Mouse (Mus musculus): ENCODE measurements around the gene Khnyn.

Gene Khnyn

DNA sequence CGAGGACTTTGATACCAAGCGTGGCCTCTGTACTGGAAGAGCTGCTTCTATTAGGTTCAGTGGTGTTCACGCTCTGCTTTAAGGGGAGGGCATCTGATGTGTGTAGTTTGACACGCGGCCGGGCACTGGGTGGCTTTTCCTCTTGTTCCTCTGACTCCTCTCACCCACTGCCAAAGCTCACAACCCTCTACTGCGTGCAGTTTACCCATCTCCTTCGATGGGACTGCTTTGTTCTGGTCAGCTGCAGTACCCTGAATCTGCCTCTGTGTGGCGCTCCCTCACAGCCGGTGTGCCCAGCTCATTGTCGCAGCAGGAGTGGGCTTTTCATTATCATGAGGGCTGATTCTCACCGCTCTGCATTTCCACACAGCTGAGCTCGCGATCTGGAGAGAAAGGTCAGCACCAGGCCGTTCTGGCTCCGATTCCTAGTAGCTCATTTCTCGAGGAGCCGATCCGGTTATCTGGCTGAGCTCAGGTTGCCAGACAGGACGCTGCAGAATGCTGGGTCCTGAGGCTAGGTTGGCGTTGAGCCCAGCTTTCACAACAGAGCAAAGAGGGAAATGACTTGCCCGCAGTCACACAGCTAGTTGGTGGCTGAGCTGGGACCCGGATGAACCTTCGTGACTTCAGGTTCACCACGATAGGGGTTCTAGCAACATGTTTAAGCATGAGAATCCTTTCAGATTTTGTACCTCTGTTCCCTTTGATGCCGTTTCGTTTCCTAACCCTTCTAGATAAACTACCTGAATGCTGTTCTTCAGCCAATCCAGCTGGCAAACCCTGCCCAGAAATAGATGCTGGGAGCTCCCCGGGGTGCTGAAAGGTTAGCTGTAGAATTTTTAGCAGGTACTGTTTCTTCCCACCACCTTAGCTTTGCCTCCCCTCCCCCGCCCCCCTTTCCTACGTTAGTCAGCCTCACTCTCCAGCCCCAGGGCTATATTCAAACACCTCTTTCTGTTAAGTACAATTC lies 10.7 kb upstream of the Khnyn start:
- peak; percentile 95 to 96 for DNase-seq

DNA sequence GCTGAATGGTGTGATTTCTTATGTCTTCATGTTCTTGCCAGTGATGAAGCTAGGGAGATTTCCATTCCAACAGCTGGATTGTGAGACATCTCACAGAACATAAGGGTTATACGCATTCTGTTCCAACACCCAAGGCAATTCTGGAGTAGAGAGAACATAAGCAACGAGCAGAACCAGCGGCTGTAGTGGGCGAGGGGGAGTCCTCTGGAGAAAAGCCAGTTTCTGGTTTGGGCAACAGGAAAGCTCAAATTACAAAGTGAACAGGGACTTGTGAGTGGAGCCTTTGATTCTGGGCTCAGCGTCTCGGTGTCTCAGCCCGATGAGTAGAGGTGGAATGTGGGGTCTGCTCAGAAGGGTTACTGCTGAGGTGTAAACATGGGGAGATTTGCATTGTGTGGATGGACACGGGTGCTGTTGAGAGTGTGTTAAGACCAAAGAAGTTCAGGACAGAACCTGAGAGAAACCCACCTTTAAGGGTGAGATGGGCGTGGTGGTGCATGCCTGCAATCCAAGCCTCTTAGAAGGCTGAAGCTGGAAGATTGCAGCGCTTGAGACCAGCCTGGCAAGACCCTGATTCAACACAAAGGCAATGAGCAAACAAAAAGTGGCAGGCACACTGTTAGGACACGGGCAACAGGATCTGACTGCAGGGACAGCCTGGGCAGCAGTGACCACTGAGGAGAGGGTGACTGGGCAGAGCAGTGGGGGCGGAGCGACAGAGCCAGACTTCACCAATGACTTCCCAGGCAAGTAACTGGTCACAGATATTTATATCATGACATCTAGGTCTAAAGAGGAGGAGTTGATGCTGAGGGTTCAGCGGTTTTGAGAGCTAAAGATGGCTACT lies 7.1 kb upstream of the Khnyn start:
- DNase-seq, result peak; percentile 67 to 75

DNA sequence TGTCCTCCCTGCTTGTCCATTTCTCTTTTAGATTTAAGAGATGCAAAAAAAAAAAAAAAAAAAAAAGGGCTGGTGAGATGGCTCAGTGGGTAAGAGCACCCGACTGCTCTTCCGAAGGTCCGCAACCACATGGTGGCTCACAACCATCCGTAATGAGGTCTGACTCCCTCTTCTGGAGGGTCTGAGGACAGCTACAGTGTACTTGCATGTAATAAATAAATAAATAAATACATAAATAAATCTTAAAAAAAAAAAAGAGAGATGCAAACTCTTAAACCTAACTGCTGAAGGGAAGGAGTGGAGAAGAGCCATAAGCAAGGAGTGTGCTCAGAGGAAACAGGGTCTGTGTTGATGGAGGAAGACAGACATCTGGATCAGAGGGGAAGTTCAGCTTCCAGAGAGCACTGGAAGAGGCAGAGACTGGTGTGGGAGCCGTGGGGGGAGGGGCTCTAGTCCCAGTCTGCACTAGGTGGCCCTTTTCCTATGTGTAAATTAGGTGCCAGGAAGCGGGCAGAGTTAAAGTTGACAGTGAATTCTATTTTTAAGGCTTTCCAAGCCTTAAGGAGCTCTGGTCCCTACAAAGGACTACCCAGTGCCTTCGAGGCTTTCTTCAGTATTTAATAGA lies 6.3 kb upstream of the Khnyn start:
- DNase-seq, result peak in 1 of 2 experiments; percentile 64

DNA sequence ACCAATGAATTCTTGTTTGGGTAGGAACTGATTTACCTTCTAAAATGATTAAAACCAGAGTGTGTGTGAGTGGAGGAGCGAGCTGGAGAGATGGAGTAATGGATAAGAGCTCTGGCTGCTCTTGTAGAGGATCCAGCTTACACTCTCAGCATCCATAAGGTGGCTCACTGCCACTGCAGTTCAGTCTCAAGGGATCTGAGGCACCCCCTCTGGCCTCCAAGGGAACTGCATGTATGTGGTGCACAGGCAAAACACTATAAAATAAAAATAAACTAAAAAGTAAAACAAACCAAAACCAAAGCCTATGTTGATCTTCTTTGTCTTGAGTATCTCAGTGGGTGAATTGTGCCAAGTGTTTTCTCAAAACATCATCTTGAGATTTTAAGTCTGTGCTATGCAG lies 5.1 kb upstream of the Khnyn start:
- DNase-seq, result peak; percentile 71 to 85

DNA sequence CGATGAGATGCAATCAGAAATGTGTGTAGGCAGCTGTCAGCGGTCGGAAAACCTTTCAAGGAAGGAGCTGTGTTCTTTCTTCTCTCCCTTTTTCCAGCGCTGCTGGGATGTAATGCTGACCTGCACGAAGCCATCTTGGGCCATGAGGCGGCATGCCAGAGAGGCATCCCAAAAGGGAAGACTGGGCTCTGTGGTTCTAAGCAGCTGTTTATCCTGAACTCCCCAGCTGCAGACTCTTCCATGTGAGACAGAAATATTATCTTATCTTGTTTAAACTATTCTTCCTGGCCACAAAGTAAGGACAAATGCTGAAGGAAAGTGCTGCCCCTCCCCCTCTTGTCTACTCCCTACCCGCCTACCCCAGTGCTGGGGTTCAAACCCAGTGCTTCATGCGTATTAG lies 3.8 kb upstream of the Khnyn start:
- DNase-seq, result peak; percentile 26 to 50

DNA sequence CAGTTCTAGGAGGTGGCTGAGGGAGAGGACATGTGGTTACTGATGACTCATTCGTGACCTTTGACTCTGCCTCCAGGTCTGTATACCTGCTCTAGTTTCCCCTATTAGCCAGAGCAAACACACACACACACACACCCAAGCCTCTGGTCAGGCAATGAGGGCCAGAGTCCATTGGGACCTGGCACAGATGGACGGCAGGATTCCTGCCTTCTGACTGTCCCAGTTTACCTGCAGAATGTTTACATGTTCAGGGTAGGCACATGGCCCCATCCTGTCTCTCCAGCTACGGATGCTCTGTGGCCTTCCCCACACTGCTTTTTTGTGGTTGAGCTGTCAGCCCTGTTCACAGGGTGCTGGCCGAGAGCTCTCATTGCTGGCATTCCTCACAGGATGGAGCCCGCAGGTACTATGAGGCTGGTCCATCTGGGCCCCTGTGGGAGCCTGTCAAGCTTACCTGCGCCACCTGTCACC lies 2.5 kb upstream of the Khnyn start:
- DNase-seq, result peak; percentile 95

DNA sequence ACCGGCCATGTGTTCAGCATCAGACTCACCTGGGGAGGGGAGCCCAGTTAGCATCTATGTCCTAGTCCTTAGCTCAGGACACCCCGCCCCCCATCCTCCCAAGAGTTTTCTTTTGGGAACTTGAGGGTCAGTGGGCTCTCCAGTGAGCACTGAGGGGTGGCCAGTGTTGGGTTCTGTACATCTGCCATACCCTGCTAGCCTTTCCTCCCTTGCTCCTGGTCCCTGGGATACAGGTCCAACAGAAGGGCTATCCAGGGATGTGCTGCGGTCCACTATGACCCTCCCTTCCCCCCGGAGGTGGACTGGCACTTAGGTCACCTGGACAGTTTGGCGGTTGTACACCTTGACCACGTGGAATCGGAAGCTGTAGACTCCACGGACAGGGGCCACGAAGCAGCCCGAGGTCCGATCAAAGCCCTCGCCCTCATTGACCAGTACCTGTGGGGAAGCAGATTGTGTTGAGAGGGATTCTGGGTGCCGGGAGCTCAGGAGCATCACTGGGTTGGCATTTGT lies 1.5 kb upstream of the Khnyn start:
- DNase-seq, result peak; percentile 67 to 69

DNA sequence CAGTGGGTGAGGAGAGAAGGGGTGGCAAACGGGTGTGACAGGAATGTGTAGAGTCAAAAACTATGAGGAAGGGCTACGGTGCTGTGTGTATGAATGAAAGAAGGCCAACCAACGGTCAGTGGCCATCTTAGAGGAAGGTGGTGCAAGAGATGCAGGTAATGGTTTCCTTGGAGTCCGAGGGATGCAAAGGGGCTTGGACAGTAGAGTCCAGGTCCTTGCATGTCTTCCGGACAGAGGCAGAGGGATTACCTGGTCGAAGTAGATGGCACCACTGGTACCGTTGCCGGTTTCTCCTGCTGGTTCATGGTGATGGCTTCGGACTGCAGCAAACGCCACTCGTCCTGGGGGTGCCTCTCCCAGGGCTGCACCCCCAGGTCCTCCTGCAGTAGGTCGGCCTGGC lies 1.1 kb upstream of the Khnyn start:
- DNase-seq, result no peak

DNA sequence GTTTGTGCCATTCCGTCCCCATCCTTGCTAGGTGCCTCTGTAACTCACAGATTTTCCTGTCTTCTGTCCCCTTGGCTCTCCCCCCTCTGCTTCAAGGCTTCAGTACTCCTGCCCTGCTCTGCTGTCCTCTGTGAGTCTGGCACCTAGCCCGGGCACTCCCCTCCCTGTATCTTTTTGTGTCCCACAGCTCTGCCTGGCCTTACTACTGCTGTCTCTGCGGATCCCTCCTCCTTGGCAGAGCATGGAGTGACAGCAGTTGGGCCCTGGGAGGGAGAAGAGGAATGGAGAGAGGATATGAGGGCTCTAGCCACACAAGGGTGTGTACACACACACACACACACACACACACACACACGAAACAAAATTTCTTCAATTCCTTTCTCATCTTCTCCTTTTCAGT lies 581 bp upstream of the Khnyn start, which contains the start of gene Cbln3:
Gene Cbln3 (minus strand): TSS at position 227 of the 400 bp plus-strand sequence.
- peak; percentile 98 to 99 for DNase-seq

DNA sequence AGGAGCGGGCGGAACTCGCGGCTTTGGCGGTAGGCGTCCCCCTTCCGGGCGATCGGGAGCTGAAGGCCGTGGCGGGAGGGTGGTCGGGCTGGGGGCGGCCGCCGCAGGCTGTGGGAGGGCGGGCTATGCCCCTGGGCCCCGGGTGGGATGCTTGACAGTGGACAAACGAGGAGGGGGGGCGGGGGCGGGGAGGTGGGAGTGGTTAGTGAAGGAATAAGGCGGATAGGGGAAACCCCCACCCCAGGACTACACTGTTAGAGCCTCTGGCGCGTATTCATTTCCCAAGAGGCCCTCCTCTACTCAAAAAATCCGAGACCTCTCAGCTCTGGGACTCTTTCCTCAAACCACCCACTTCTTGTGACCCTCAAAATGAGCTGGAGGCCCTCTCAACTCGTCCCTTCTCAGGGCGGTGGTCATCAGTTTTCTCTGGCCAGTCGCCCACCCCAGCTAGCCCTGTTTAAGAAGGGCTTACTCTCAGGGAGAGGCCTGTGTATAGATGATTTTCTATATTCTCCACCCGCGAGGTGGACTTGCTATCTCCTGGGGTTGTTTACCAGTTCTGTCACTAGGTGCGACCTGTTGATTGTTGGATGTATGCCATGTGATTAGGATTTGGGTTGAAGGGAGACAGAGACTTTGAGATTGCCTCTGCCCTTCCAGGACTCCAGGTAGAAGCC lies 505 bp downstream of the Khnyn start:
- DNase-seq, result peak; percentile 66 to 71

DNA sequence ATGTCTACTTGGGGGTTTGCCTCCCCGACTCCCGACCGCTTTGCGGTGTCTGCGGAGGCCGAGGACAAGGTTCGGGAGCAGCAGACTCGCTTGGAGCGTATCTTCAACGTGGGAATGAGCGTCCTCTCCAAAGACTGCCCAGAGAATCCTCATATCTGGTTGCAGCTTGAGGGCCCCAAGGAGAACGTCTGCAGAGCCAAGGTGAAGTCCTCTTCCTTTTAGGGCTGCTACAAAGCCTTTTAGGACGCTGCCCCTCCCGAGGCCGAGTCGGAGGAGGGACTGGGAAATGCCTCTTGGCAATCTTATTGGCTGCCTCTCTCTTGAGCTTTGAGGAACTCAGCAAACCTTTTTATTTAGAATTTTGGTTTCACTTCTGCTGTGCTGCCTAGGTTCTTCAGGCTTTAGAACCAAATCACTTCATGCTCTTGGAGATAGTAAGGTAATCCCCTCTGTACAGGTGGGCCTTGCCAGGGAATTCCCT lies 1.1 kb downstream of the Khnyn start:
- peak in 1 of 2 experiments; percentile 62 for DNase-seq

DNA sequence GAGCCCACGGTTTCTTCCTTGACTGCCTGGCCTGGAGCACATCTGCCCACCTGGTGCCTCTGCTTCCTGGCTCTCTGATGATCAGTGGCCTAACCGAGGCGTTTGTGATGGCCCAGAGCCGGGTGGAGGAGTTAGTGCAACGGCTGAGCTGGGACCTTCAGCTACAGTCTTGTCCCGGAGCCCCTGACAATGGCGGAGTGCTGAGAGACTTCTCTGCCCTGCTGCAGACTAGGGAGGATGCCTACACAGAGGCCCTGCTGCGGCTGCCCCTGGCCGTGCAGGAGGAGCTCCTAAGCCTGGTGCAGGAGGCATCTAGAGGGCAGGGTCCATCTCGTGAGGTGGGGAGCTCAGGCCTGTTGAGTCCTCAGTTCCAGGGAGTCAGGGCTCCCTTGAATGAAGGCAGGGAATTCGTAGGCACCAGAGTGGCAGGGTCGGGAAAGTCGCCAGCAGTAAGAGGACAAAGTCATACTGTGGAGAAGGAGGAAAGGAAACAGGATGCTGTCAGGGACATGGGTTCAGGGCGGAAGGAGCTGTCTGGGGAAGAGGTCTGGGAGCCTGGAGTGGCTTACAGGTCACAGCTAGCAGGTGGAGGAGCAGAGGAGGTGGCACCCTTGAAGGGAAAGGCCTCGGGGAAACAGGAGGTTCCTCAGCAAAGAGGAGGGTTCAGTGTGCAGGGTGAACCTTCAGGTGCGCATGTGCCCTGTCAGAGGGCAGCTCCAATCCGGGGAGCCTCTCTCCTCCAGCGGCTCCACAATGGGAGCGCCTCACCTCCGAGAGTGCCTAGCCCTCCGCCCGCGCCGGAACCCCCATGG lies 2.0 kb downstream of the Khnyn start:
- peak; percentile 44 to 53 for DNase-seq

DNA sequence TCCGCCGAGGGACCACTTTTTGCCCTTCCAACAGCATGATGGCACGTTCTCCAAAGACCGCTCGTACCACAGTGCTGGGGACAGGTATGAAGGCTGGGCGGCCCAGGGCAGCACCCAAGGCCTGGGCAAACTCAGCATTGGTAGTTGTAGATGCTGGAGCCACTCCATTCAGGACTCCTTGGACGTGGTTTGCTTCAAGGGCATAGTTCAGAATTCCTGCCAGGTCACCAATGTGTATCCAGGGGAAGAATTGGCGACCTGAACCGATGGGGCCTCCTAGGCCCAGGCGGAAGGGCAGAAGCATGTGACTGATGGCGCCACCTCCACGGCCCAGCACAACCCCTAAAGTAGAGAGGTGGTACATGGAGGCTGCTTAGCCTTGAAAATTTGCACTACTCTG lies 12.9 kb downstream of the Khnyn start:
- peak; percentile 34 to 45 for DNase-seq

DNA sequence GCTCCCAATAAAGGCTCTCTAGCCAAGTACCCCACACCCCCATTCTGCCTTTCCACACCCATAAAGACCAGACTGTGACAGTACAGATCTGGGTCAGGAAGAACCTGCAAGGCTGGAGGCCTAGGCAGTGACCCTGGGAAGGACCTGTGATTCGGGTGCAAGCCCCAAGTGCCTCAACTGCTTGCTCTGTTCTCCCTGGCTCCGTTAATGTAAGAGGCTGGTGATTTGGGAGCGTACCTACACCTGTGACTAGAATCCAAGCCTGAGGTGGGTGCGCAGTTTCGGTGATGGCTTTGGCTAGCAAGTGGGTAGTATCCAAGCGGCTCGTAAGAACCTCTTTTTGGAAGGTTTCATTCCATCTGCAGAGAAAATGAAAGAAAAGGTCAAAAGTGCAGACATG lies 14.2 kb downstream of the Khnyn start:
- peak; percentile 40 to 43 for DNase-seq

DNA sequence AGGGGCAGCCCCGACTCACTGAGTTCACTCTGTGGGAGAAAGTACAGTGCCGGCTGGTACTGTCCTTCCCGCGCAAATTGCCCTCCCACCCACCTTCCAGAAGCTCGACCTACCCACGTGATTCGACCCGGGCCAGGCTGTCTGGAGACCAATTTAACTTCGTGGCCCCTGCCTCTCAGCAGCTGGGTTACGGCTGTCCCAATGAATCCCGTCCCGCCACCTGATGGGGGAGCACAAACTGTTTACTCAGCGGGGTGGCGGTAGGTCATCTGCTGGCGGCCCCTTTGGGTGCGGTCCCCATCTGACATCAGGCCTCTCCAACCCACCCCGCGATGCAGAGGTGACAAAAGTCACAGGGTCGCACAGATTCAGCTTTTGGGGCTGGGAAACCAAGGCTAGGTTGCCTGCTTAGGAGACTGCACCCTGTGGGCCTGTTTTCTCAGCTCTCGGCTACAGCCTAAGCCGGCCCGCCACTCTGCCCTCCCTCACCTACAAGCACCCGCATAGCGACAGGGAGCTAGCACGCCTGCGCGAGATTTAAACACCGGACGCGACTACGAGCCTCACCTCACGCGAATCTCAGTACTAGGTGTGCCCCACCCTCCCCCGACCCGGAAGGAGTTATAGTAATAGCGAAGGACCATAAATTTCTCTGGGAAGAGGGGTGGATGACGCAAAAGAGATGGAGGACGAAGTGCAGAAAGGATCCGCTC lies 15.1 kb downstream of the Khnyn start, which contains the start of gene Sdr39u1:
Gene Sdr39u1 (minus strand): TSS at position 593 of the 713 bp plus-strand sequence.
- DNase-seq, result peak; percentile 92 to 95

DNA sequence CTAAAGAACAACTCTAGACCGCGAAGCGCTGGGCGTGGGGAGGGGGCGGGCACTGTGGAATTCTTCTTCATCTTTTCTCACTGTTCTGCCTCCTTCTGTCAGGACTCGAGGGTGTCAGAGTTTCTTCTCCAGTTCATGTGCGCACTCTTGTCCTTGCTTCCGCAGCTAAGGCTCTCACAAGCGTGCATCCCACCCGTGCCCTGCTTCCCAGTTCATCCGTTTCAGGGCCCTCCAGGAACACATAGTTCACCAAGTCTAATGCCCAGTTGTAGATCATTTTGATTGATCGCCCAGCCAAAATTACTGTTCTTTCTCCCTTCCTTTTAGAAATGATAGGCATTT lies 15.6 kb downstream of the Khnyn start:
- no peak for DNase-seq

DNA sequence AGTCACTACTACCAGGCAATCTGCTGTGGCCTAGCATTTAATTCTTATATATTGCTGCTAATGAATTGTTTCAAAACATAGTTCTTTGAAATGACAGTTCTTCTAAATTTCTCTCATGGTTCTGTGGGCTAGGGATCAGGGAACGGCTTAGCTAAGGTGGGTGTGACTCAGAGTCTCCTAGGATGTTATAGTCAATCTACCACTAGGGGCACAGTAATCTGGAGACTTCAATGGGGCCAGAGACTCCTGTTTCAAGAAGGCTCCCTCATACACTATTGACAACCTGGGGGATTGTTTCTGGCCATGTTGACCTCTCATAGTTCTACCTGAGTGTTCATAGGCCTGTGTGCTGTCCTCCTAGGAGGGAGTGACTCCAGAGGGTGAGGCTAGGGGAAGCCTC lies 20.8 kb downstream of the Khnyn start:
- DNase-seq, result no peak

DNA sequence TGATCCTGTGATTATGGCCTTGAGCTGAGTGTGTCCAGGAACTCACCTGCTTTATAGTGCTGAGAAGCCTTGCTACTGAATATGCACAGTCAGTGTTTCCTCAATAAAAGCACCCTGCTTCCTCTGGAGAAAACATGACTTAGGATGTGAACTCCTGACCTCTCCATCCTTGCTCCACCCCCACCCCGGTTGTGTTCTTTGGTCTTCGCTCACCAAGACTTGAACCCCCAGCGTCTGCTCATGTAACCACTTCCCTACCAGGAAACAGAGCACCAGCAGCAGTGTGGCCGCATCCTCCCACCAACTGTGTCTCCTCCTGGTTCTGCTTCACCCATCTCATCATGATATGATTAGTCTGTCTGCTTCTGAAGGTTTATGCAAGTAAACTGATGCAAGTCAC lies 28.7 kb downstream of the Khnyn start:
- no peak for DNase-seq

DNA sequence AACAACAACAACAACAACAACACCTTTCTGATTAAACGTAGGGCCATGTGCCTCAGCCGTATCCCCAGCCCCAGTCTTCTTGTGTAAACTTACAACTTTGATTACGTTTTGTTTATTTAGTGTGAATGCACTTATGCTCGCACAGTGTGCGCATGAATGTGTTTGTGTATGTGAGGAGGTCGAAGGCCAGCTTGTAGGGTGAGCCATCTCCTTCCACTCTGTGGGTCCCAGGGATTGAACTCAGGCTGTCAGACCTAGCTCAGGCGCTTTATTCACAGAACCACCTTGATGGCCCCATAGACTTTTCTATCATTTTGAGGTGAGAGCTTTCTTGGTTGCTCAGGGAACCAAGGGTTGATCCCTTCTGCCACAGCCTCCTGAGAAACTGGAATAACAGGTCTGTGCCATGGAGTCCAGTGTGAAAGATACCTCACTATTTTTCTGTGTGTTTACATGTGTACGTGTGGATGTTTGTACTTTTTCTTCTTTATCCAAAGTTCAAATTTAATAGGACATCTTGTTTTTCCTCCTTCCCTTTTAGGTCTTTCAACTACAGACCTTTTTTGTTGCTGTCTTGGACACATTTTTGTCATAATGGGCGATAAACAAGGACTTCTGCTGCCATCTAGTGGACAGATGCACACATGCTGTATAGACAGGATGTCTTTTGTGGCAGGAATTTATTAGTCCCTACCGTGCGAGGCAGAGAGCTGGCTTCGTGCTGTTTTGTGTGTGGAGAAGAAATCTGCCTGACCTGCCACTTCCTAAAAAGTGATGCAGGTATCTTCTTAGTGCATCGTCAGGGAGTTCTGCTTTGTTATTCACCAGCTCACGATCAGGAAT lies 33.7 kb downstream of the Khnyn start:
- DNase-seq, result peak; percentile 71 to 86

All from cerebellum, postnatal 25 days (tissue).